In genomic region chr11:24094086-24094487, GRCm38 (mm10) we compare ENCODE assay signal across 11 mouse cellular contexts. TPM values are rescaled to one million over a fixed set of nuclear protein-coding genes. Genes with fewer than 3 reads are reported as not detected.
A peak's percentile ranks its signal among the peaks of the same experiment; 100 is the strongest.
DNase-seq lines count a peak whose midpoint lies in the region; ATAC-seq lines count a peak whose summit lies in the region.
"Had no signal": no experiment of that assay in that cellular context is flagged by ENCODE, and none has a peak within 500 bp of the region (broad histone marks: within the 10 kb centered on the region; RNA-seq: fewer than 3 reads in every experiment).

No protein-coding gene starts in this region.

- H3K36me3 ChIP-seq in heart, embryonic 15.5 days: no peaks in the 10 kb centered on the region
- H3K36me3 ChIP-seq in lung, embryonic 16.5 days (ENCODE audit: control insufficient read depth, insufficient read depth, low read length): no peaks in the 10 kb centered on the region
- H3K36me3 ChIP-seq in forebrain, embryonic 13.5 days (ENCODE audit: poor library complexity, severe bottlenecking): peaks cover 15% of the 10 kb centered on the region; the same call in 1 of the 2 replicates
- H3K36me3 ChIP-seq in neural tube, embryonic 15.5 days: no peaks in the 10 kb centered on the region

- no peak for DNase-seq in heart, postnatal 14 days
- no peak for DNase-seq in lung, postnatal 14 days
- no peak for DNase-seq in kidney, adult 18-20 months
- DNase-seq in urinary bladder, postnatal 10 days (ENCODE audit: low spot score): no peak
- DNase-seq: cerebellum, adult 18-20 months; kidney, adult 2 months had no signal

- no peaks in the 10 kb centered on the region for H3K27me3 ChIP-seq in heart, embryonic 15.5 days
- no peaks in the 10 kb centered on the region for H3K27me3 ChIP-seq in lung, embryonic 16.5 days (ENCODE audit: control insufficient read depth, insufficient read depth, low read depth, low read length)
- no peaks in the 10 kb centered on the region for H3K27me3 ChIP-seq in forebrain, embryonic 13.5 days
- no peaks in the 10 kb centered on the region for H3K27me3 ChIP-seq in neural tube, embryonic 15.5 days (replicated peaks)

- ATAC-seq in heart, embryonic 15.5 days (replicated peaks; ENCODE audit: insufficient number of reproducible peaks, insufficient read depth, low FRiP score, low read depth): no peak; the same call in 1 of the 2 replicates
- ATAC-seq in lung, embryonic 16.5 days (ENCODE audit: low read depth): peak; percentile 49
- ATAC-seq in forebrain, embryonic 13.5 days: no peak
- ATAC-seq in neural tube, embryonic 15.5 days (ENCODE audit: low FRiP score): no peak
- ATAC-seq: CD4-positive, CD25-positive, alpha-beta regulatory T cell, adult 4 months had no signal

- H3K27ac ChIP-seq in heart, embryonic 15.5 days: peak overlapping the region; percentile 71
- H3K27ac ChIP-seq in lung, embryonic 16.5 days (ENCODE audit: low read length): no peak overlapping the region
- peak overlapping the region; percentile 93 for H3K27ac ChIP-seq in forebrain, embryonic 13.5 days
- peak overlapping the region; percentile 67; the same call in 1 of the 2 replicates for H3K27ac ChIP-seq in neural tube, embryonic 15.5 days (replicated peaks)

- no peak overlapping the region for H3K9ac ChIP-seq in heart, embryonic 15.5 days
- H3K9ac ChIP-seq in lung, embryonic 16.5 days (ENCODE audit: low read length): no peak overlapping the region
- H3K9ac ChIP-seq in forebrain, embryonic 13.5 days: peak overlapping the region; percentile 52
- peak overlapping the region; percentile 14; the same call in 1 of the 2 replicates for H3K9ac ChIP-seq in neural tube, embryonic 15.5 days (replicated peaks)

- H3K4me2 ChIP-seq in heart, embryonic 15.5 days: peak overlapping the region; percentile 33
- H3K4me2 ChIP-seq in lung, embryonic 16.5 days (ENCODE audit: low read depth, low read length): no peak overlapping the region
- peak overlapping the region; percentile 54 for H3K4me2 ChIP-seq in forebrain, embryonic 13.5 days
- H3K4me2 ChIP-seq in neural tube, embryonic 15.5 days: peak overlapping the region; percentile 51

- no peak overlapping the region for H3K4me3 ChIP-seq in heart, embryonic 15.5 days
- no peak overlapping the region for H3K4me3 ChIP-seq in lung, embryonic 16.5 days (ENCODE audit: low read length)
- H3K4me3 ChIP-seq in forebrain, embryonic 13.5 days: 0 out of 2 replicates have a peak overlapping the region, but pooled peaks have one; percentile 2
- 0 out of 2 replicates have a peak overlapping the region, but pooled peaks have one; percentile 2 for H3K4me3 ChIP-seq in neural tube, embryonic 15.5 days (replicated peaks)

- peaks cover 45% of the 10 kb centered on the region for H3K4me1 ChIP-seq in heart, embryonic 15.5 days (replicated peaks)
- peaks cover 16% of the 10 kb centered on the region for H3K4me1 ChIP-seq in lung, embryonic 16.5 days (replicated peaks; ENCODE audit: control insufficient read depth, insufficient read depth, low read length)
- H3K4me1 ChIP-seq in forebrain, embryonic 13.5 days: peaks cover 97% of the 10 kb centered on the region
- peaks cover 72% of the 10 kb centered on the region for H3K4me1 ChIP-seq in neural tube, embryonic 15.5 days

- H3K9me3 ChIP-seq in heart, embryonic 15.5 days (replicated peaks): no peaks in the 10 kb centered on the region
- no peaks in the 10 kb centered on the region for H3K9me3 ChIP-seq in lung, embryonic 16.5 days (ENCODE audit: control insufficient read depth, low read length)
- no peaks in the 10 kb centered on the region for H3K9me3 ChIP-seq in forebrain, embryonic 13.5 days (replicated peaks)
- H3K9me3 ChIP-seq in neural tube, embryonic 15.5 days (replicated peaks): no peaks in the 10 kb centered on the region

- intact Hi-C loops in heart, postnatal 14 days (cut with DNase I): no loop called here

- 30% methylated on average over 5 of the region's 5 CpGs for WGBS in heart, embryonic 15.5 days
- WGBS in lung, embryonic 16.5 days: 37% methylated on average over 5 of the region's 5 CpGs
- WGBS in forebrain, embryonic 13.5 days: 31% methylated on average over 5 of the region's 5 CpGs
- WGBS in neural tube, embryonic 15.5 days: 42% methylated on average over 5 of the region's 5 CpGs

RNA-seq across cellular contexts. Expression of gene Bcl11a, which starts 16.2 kb away (rescaled TPM):
- 14.0 and 15.5 TPM in 2 replicates for polyA plus RNA-seq in heart, embryonic 15.5 days (2015; fragmentation: Nextera tagmentation; extraction: Ambion mirVana)
- 1 to 10 TPM; 4.1 to 5.0 TPM for total RNA-seq in heart, postnatal 14 days (2021)
- 13.0 and 15.3 TPM in 2 replicates for polyA plus RNA-seq in lung, embryonic 16.5 days (2015; fragmentation: Nextera tagmentation; extraction: Ambion mirVana)
- polyA plus RNA-seq in forebrain, embryonic 13.5 days (2015; fragmentation: Nextera tagmentation; extraction: Ambion mirVana): 159 and 161 TPM in 2 replicates
- 85.1 and 102 TPM in 2 replicates for polyA plus RNA-seq in neural tube, embryonic 15.5 days (2015; fragmentation: Nextera tagmentation; extraction: Ambion mirVana)

RNA-seq across cellular contexts. Expression of gene A830031A19Rik, which starts 19.2 kb away (rescaled TPM):
- not detected in 2 replicates for polyA plus RNA-seq in heart, embryonic 15.5 days (2015; fragmentation: Nextera tagmentation; extraction: Ambion mirVana)
- not detected for total RNA-seq in heart, postnatal 14 days (2021)
- polyA plus RNA-seq in lung, embryonic 16.5 days (2015; fragmentation: Nextera tagmentation; extraction: Ambion mirVana): not detected in 2 replicates
- not detected in 2 replicates for polyA plus RNA-seq in forebrain, embryonic 13.5 days (2015; fragmentation: Nextera tagmentation; extraction: Ambion mirVana)
- polyA plus RNA-seq in neural tube, embryonic 15.5 days (2015; fragmentation: Nextera tagmentation; extraction: Ambion mirVana): not detected in 2 replicates
- polyA plus RNA-seq: CD4-positive, CD25-positive, alpha-beta regulatory T cell, adult 4 months; kidney, adult 2 months had no signal

Comparison
In these comparisons a context has a peak if more than half of its experiments do, and no peak if none do; other contexts are left out.
1. H3K4me3 ChIP-seq: peak in forebrain, embryonic 13.5 days (single experiment) and neural tube, embryonic 15.5 days (single experiment); none in heart, embryonic 15.5 days (single experiment) and lung, embryonic 16.5 days (single experiment).
2. H3K9ac ChIP-seq: peak in forebrain, embryonic 13.5 days (single experiment) and neural tube, embryonic 15.5 days (single experiment); none in heart, embryonic 15.5 days (single experiment) and lung, embryonic 16.5 days (single experiment).